Mouse (Mus musculus): Measurements from ENCODE around the gene Imp4. TPM values are rescaled to one million over a fixed set of nuclear protein-coding genes. Genes with fewer than 3 reads are reported as not detected.

Imp4 gene
- polyA plus RNA-seq, 2 experiments = 21.2 to 56.8 TPM

- H3K27me3 ChIP-seq (ENCODE audit: control insufficient read depth, insufficient read depth, low read length) = peaks cover 4% of the 10 kb centered on the region
- peaks cover 0 to 10% of the 10 kb centered on the region in 2 experiments; a peak in 2 of 4 replicates for H3K4me1 ChIP-seq (replicated peaks; ENCODE audit: control insufficient read depth in 2 of 2, insufficient read depth in 2 of 2, low read length in 1 of 2)
- H3K27ac ChIP-seq = no peak overlapping the region
- H3K9me3 ChIP-seq (ENCODE audit: control insufficient read depth, low read length) = no peaks in the 10 kb centered on the region
- no peak overlapping the region for H3K4me2 ChIP-seq (ENCODE audit: low read depth)
- DNase-seq (ENCODE audit: low read depth in 3 of 3, low spot score in 3 of 3) = peak; percentile 54 to 64 (median 61)
- TF ChIP-seq EP300 (IDR thresholded peaks at IDR 0.05; ENCODE audit: low read depth) = no peak
- peak; percentile 91 for TF ChIP-seq CTCF (IDR thresholded peaks at IDR 0.05; ENCODE audit: low read depth)
- H3K4me3 ChIP-seq (ENCODE audit: insufficient read depth in 1 of 2, low read depth in 2 of 2, low read length in 2 of 2) = no peak overlapping the region
- ATAC-seq (ENCODE audit: insufficient read depth) = peak; percentile 22; the same call in 1 of the 2 replicates
- 18% methylated on average over 7 of the region's 7 CpGs for WGBS (ENCODE audit: insufficient replicate concordance)
- H3K9ac ChIP-seq (replicated peaks) = no peak overlapping the region
- no peaks in the 10 kb centered on the region for H3K36me3 ChIP-seq (replicated peaks; ENCODE audit: control insufficient read depth, insufficient read depth, low read depth)
These were observed 23.1 kb downstream of the Imp4 start for GRCm38 (mm10) chr1:34462766-34463165.

GRCm38 (mm10) chr1:34464310-34464817 is 24.7 kb downstream of the Imp4 start:
- TF ChIP-seq CTCF (IDR thresholded peaks at IDR 0.05; ENCODE audit: low read depth) (no peak), EP300 (IDR thresholded peaks at IDR 0.05; ENCODE audit: low read depth) (no peak)
- Histone ChIP-seq H3K4me1 (replicated peaks; ENCODE audit: control insufficient read depth in 2 of 2, insufficient read depth in 2 of 2, low read length in 1 of 2) (peaks cover 0 to 17% of the 10 kb centered on the region in 2 experiments; a peak in 2 of 4 replicates), H3K9ac (replicated peaks) (no peak overlapping the region), H3K4me2 (ENCODE audit: low read depth) (no peak overlapping the region), H3K4me3 (ENCODE audit: insufficient read depth in 1 of 2, low read depth in 2 of 2, low read length in 2 of 2) (no peak overlapping the region; a peak in 1 of 4 replicates), H3K27ac (no peak overlapping the region), H3K27me3 (ENCODE audit: control insufficient read depth, insufficient read depth, low read length) (no peaks in the 10 kb centered on the region; the same call in none of the 2 replicates), H3K36me3 (replicated peaks; ENCODE audit: control insufficient read depth, insufficient read depth, low read depth) (no peaks in the 10 kb centered on the region), H3K9me3 (ENCODE audit: control insufficient read depth, low read length) (no peaks in the 10 kb centered on the region)
- ATAC-seq (ENCODE audit: insufficient read depth) (no peak), DNase-seq (ENCODE audit: low read depth in 3 of 3, low spot score in 3 of 3) (no peak)
- 36% methylated on average over 8 of the region's 8 CpGs for WGBS (ENCODE audit: insufficient replicate concordance)

- H3K4me1 ChIP-seq (replicated peaks; ENCODE audit: control insufficient read depth in 2 of 2, insufficient read depth in 2 of 2, low read length in 1 of 2) = peaks cover 0 to 17% of the 10 kb centered on the region in 2 experiments; a peak in 2 of 4 replicates
- H3K27ac ChIP-seq = no peak overlapping the region
- DNase-seq (ENCODE audit: low read depth in 3 of 3, low spot score in 3 of 3) (no peak), ATAC-seq (ENCODE audit: insufficient read depth) (peak; percentile 52)
- no peak overlapping the region for H3K4me3 ChIP-seq (ENCODE audit: insufficient read depth in 1 of 2, low read depth in 2 of 2, low read length in 2 of 2)
- no peaks in the 10 kb centered on the region; the same call in 1 of the 2 replicates for H3K27me3 ChIP-seq (ENCODE audit: control insufficient read depth, insufficient read depth, low read length)
- no peaks in the 10 kb centered on the region for H3K9me3 ChIP-seq (ENCODE audit: control insufficient read depth, low read length)
- H3K9ac ChIP-seq (replicated peaks) = no peak overlapping the region
- H3K4me2 ChIP-seq (ENCODE audit: low read depth) = no peak overlapping the region
- H3K36me3 ChIP-seq (replicated peaks; ENCODE audit: control insufficient read depth, insufficient read depth, low read depth) = no peaks in the 10 kb centered on the region
- WGBS (ENCODE audit: insufficient replicate concordance) = 34% methylated on average over 6 of the region's 6 CpGs
- TF ChIP-seq EP300 (IDR thresholded peaks at IDR 0.05; ENCODE audit: low read depth) = peak; percentile 17; the same call in 1 of the 2 replicates
- no peak for TF ChIP-seq CTCF (IDR thresholded peaks at IDR 0.05; ENCODE audit: low read depth)
These were observed 25.8 kb downstream of the Imp4 start for GRCm38 (mm10) chr1:34465445-34465844.

- ATAC-seq (ENCODE audit: insufficient read depth) (no peak), DNase-seq (ENCODE audit: low read depth in 3 of 3, low spot score in 3 of 3) (no peak)
- H3K4me1 ChIP-seq (replicated peaks; ENCODE audit: control insufficient read depth in 2 of 2, insufficient read depth in 2 of 2, low read length in 1 of 2) = peaks cover 0 to 17% of the 10 kb centered on the region in 2 experiments; a peak in 2 of 4 replicates
- no peaks in the 10 kb centered on the region for H3K9me3 ChIP-seq (ENCODE audit: control insufficient read depth, low read length)
- H3K9ac ChIP-seq (replicated peaks) = no peak overlapping the region
- TF ChIP-seq EP300 (IDR thresholded peaks at IDR 0.05; ENCODE audit: low read depth) = no peak
- TF ChIP-seq CTCF (IDR thresholded peaks at IDR 0.05; ENCODE audit: low read depth) = no peak
- H3K36me3 ChIP-seq (replicated peaks; ENCODE audit: control insufficient read depth, insufficient read depth, low read depth) = no peaks in the 10 kb centered on the region
- H3K4me2 ChIP-seq (ENCODE audit: low read depth) = no peak overlapping the region
- no peak overlapping the region for H3K27ac ChIP-seq
- WGBS (ENCODE audit: insufficient replicate concordance) = 13% methylated on average over 3 of the region's 3 CpGs
- no peaks in the 10 kb centered on the region for H3K27me3 ChIP-seq (ENCODE audit: control insufficient read depth, insufficient read depth, low read length)
- H3K4me3 ChIP-seq (ENCODE audit: insufficient read depth in 1 of 2, low read depth in 2 of 2, low read length in 2 of 2) = no peak overlapping the region
These were observed 28.4 kb downstream of the Imp4 start for GRCm38 (mm10) chr1:34468051-34468450.

GRCm38 (mm10) chr1:34468500-34468899 is 28.8 kb downstream of the Imp4 start:
- H3K4me3 ChIP-seq (ENCODE audit: insufficient read depth in 1 of 2, low read depth in 2 of 2, low read length in 2 of 2) = no peak overlapping the region
- no peaks in the 10 kb centered on the region for H3K9me3 ChIP-seq (ENCODE audit: control insufficient read depth, low read length)
- no peaks in the 10 kb centered on the region for H3K36me3 ChIP-seq (replicated peaks; ENCODE audit: control insufficient read depth, insufficient read depth, low read depth)
- H3K4me2 ChIP-seq (ENCODE audit: low read depth) = no peak overlapping the region
- DNase-seq (ENCODE audit: low read depth in 3 of 3, low spot score in 3 of 3) (no peak), ATAC-seq (ENCODE audit: insufficient read depth) (no peak)
- no peak overlapping the region for H3K9ac ChIP-seq (replicated peaks)
- H3K27ac ChIP-seq = no peak overlapping the region
- H3K4me1 ChIP-seq (replicated peaks; ENCODE audit: control insufficient read depth in 2 of 2, insufficient read depth in 2 of 2, low read length in 1 of 2) = peaks cover 0 to 19% of the 10 kb centered on the region in 2 experiments; a peak in 2 of 4 replicates
- no peak for TF ChIP-seq CTCF (IDR thresholded peaks at IDR 0.05; ENCODE audit: low read depth)
- no peak for TF ChIP-seq EP300 (IDR thresholded peaks at IDR 0.05; ENCODE audit: low read depth)
- H3K27me3 ChIP-seq (ENCODE audit: control insufficient read depth, insufficient read depth, low read length) = no peaks in the 10 kb centered on the region
- 64% methylated on average over 4 of the region's 4 CpGs for WGBS (ENCODE audit: insufficient replicate concordance)

Measured in liver, embryonic 14.5 days (tissue).